Mouse (Mus musculus): ENCODE measurements at regions not wholly inside any gene's neighbourhood (a gene's known extent, or its start where the extent isn't known, plus 50 kb on each side); places are given as distances from the start of the nearest gene placed in this dataset.

DNA sequence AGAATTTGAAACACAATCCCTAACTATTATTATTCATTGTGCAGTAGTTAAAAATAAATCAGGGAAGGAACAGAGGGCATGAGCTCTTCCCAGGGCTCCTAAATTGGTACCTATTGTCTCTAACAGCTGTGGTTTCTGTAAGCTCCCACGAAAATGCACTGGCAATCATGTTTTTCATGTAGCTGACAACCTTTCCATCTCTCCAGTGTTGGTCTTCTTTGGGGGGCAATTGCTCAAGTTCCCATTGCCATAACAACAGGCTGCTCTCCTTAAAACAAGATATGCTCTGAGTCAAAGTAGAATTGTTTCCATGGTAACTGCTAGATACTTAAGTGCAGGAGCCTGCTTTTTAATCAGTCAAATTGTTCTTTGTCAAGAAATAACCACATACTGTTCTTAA, 322.7 kb downstream of the Fam198b start:
- TF ChIP-seq CTCF (IDR thresholded peaks at IDR 0.05; ENCODE audit: insufficient read depth, low read depth, low read length) (no peak), POLR2A (IDR thresholded peaks at IDR 0.05; ENCODE audit: insufficient read depth, low read depth, low read length) (no peak)

All from olfactory bulb, adult 2 months (tissue).